Mouse (Mus musculus) small intestine, adult 2 months (tissue): Measurements from ENCODE around the gene Hc.

Source experiments
- CTCF ChIP-seq: fragments of 200-500 bp; IDR thresholded peaks from 2 replicates; pipeline ENCODE4 v1.5.1; 2012; ENCODE audit warnings: low read depth, mild to moderate bottlenecking, control low read depth, inconsistent platforms, low read length, moderate library complexity, mixed read lengths; ENCODE audit not compliant: insufficient replicate concordance, insufficient read length; ENCODE audit errors: extremely low read depth
- POLR2A ChIP-seq: fragments of 200-500 bp; IDR thresholded peaks from 2 replicates; pipeline ENCODE4 v1.6.1; 2012; ENCODE audit warnings: low read depth, mild to moderate bottlenecking, control low read depth, inconsistent platforms, low read length, moderate library complexity

GRCm38 (mm10) chr2:34984885-34985284, 76.4 kb downstream of the Hc start:
- TF ChIP-seq CTCF, result no peak
- TF ChIP-seq POLR2A, result no peak
